Mouse (Mus musculus): ENCODE measurements around the gene Dph1.
"Not testable (repeated sequence)": the region's sequence is repeated elsewhere in the genome, so short reads cannot be mapped to it uniquely, and the experiment has no call there.

Gene Dph1

DNA sequence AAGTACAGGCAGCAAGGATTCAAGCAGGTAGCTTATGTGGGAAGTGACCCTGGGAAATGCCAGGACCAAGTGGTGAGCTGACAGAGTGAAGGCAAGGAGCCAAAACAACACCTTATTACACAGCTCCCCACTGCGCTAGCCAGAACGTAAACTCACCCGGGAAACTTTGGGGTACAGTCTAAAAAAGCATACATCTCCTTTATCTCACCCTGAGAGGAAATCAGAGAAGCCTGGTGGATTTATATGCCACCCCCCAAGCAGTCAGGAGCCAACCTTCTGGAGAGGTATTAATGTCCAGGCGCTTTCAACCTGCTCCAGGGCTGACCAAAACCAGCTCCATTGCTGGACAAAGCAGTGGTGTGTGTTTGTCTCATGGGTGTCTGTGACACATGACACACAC, 12.9 kb upstream of the Dph1 start:
- no peak for DNase-seq (ENCODE audit: low spot score in 2 of 2)

DNA sequence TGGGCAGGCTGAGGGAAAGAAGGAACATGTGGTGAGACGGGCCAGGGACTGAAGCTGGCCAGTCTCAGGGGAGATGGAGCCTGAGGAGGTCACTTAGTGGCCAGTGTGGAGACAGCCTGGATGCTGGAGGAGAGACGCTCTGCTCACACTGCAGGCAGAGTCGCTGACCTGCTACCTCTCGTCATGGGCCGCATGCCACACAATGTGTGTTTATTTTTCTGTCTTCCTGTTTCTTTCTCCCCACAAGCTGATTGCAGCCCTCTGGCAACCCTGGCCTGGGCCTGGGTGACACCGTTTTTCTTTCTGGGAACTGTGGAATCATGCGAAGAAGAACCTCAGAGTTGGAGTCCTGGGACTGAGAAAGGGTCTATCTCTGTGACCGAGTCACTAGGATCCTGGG, 10.7 kb upstream of the Dph1 start:
- no peak for DNase-seq (ENCODE audit: low spot score in 2 of 2)

DNA sequence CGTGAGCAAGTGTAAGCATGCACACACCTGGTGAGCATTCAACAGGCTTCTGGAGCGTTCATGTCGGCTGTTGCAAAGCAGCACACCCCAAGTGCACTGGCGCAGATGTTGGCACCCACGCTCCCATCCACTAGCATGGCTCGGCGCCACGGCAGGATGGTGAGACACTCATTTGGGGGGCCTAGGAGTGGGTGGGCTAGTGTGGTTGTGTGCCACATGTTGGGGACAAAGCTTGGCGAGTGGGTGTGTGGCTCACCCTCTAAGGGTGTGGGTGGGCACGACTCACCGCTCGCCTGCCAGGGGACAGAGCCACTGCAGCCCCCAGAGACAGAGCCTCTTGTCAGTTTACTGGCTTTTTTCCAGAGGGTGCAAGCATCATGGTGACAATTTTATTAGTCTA, 9.9 kb upstream of the Dph1 start:
- no peak for DNase-seq (ENCODE audit: low spot score in 2 of 2)

DNA sequence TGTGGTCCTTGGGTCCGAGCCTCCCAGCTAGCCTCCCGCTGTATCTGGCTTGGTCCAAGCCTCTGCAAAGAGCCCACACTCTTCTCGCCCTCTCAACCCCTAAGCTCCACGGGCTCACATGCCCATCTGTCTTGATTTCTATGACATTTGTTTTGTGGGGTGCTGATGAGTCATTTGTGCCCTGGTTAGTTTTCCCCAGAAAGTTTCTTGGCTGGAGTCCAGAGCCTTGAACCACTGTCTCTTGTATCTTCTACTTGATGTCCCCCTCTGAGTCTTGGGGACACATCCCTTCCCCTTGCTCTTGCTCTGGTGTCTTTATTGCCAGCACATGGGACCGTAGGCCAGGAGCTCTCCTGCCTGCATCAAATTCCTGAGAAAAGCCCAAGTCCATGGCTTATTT, 8.9 kb upstream of the Dph1 start:
- DNase-seq (ENCODE audit: low spot score in 2 of 2): no peak

DNA sequence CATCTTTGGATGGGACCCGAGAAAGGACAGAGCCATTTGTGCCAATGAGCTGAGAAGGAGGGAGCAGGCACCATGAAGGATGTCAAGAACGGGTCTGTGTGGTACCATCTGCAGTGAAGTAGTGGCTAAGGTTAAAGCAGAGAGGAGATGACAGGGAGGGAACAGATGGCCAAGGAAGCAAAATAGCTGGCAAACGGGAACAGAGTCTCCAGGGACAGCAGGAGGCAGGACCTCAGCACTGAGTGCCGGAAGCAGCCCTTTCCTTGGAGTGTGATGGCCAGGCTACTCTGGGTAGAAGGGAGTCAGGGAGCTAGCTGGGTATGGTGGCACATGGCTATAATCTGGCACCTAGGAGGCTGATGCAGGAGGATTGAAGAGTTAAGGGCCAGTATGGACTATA, 7.8 kb upstream of the Dph1 start:
- DNase-seq (ENCODE audit: low spot score in 2 of 2): no peak

DNA sequence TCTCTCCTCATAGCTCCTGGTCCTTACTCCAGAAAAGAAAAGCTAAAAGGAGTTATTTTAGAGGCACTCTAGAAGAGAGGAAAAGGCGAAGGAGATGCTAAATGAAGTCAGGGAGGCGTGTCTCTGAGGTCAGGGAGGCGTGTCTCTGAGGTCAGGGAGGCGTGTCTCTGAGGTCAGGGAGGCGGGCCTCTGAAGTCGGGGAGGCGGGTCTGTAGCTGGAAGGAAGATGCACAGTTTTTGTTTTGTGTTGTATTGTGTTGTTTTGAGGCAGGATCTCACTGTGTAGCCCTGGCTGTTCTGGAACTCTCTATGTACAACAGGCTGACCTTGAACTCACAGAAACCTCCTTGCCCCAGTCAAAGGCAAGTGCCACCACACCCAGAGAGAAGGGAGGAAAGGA, 6.9 kb upstream of the Dph1 start:
- no peak for DNase-seq (ENCODE audit: low spot score in 2 of 2)

DNA sequence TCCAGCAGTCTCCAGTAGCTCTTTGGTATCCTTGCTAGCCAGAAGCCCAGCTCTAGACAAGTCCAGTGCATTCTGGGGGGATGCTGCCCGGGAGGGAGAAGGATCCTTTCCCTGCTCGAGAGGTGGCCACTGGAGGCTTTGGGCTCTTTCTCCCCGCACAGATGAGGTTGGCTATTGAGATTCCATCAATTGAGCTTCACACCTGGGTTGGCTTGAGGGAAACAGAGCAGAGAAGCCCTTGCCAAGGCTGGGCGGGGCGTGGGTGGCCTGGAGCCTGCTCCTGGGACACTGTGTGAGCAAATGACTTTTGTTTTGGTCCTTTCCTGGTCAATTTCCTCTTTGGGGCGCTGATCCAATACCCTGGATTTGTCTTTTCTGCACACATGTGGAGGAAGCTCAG, 5.1 kb upstream of the Dph1 start:
- DNase-seq (ENCODE audit: low spot score in 2 of 2): no peak

DNA sequence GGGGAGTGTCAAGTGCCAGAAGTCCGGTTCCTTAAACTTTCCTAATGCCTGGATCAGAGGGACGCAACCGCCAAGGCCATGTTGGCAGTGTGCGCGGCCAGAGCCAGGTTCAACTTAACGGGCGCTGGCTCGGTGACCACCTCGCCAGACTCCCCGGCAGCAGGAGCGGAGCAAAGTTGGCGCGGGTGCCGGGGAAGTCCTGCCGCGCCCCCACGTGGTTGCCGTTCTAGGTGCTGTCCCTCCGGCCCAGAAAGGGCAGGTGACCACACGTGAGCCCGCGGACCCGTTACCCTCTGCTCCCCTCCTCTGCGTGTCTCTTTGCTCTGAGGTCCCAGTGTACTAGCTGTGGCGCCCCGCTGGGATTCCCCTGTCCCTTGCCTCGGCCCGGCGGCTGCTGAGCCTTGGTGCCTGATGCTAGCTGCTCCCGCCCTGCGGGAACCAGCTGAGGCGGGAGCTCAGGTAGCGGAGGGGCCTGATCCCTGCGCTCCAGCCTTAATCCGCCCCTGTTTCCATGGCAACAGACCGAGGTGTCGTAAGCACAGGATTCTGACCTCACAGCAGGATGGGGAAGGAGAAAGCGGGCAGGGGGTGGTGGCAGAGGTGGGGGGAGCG, 3.9 kb upstream of the Dph1 start:
- DNase-seq (ENCODE audit: low spot score in 2 of 2): peak in 1 of 2 experiments; percentile 47

DNA sequence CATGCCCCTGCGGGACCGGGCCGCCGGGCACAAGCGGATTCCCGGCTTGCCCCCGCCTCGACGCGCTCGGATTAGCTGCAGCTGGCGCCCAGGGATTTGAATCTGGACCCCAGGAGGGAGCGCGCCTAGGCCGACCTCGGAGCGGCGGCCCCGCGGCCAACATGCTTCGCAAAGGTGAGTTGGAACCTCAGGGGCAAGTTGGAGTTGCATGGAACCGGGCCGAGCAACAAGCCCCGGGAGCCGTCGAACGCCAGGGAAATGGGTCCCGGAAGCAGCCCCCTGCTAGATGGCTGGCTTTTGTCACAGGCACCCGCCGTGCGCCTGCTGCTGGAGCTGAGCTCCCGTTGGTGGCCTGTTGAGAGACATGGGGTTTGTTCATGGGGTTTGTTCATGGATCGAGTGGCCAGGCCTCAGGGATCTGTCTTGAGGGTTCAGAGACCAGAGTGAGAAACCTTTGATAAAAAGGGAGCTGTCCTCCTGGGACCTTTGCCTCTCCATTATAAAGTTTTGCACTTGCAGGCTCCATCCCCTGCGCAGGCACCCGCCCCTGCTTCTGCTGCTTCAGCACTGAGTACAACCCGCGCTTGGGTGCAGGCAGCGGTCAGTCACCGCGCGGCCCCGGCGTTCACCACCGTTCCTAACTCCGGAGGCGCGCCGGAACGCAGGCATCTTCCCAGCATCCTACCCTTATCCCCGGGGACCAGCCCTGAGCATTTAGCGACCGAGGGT, 3.2 kb upstream of the Dph1 start:
- no peak for DNase-seq (ENCODE audit: low spot score in 2 of 2)

DNA sequence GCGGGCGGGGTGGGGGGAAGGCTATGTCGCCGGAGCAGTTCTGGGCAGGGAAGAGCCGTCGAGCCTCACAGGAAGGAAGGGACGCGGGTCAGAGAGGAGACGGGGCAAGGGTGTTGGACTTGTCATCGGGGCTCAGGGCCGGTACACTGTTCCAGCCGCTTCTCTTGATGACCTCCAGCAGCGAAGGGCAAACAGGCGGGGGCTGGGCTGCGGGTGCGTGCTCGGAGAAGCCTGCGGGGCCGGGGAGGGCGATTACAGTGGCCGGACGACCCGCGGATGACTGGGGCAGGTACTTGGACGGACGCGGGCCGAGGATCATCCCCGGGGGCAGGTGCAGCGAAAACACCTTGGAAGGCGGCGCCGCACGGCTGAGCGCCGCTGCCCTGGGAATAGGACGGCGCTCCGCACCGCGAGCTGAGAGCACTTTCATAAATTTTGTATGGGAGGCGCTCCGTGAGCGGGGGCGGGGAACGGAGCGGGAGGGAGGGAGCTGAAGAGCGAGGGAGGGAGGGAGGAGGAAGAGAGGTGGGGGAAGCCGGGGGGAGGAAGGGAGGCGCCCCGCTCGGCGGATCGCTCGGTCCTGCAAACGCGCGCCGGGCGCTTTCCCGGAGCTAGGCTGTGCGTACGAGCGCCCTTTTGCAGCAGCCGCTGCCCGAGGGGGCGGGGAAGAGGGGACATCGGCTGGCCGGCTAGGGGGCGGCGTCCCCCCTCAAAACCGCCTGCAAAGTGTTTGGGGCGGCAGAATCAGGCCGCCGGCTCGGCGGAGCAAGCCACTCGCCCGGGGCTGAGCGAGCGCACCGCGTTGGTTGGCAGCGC, 2.4 kb upstream of the Dph1 start, which contains the start of gene Rtn4rl1:
Rtn4rl1 (plus strand) TSS at position 528 of the 816 bp plus-strand sequence.
- peak; percentile 66 to 68 for DNase-seq (ENCODE audit: low spot score in 2 of 2)

DNA sequence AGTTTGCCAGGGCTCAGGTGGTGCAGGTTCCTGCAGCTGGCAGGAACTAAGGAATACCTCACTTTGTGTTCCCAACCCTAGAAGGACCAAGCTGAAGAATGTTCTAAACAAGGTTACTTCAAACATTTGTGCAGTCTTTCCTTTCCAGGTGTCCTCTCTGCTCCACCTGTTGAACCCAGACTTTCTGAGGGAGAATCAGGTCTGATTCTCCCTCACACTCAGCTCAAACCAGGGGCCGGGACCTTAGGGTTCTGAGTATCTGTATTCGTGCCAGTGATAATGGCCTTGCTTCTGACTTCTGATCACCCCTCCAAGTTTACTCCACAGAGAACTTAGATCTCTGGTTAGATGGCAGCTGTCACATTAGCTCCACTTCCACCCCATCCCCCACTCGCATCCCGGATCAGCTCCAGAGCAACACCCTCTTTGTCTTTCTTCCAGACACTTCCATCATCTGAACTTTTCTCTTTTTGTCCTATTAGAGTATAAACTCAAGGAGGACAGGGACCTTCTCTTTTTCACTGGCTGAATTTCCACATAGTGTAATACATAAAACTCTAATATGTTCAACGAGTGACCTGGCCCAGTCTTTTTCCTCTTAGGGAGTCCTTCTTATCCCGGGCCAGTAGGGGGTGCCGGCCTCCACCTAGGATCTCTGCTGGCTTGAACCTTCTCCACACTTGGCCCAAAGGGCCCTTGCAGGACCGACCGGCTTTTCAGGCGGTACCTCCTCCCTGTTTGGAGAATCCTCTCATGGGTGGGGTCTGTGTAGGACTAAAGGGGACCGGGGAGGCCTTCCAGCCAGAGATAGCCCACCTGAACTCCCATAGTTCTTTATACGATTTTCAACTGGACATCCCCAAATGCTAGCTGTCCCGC, 1.5 kb upstream of the Dph1 start:
- peak; percentile 65 to 70 for DNase-seq (ENCODE audit: low spot score in 2 of 2)

DNA sequence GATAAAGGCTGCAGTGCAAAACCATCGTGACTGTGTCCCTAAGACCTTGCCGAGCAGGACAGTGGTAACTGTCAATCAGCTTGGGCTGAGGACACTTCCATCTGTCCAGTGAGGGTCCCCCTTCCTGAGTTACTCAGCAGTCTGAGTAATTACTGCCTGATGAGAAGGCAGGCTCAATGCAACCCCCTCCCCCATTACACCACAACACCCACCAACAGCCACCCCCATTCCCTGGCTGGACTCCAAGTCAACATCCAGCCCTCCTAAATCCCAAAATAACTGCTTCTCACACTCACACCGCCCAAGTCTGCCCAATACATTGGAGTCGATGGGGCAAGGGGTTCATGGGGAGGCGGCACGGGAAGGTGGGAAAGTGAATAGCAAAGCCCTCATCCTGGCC, 800 bp upstream of the Dph1 start:
- no peak for DNase-seq (ENCODE audit: low spot score in 2 of 2)

DNA sequence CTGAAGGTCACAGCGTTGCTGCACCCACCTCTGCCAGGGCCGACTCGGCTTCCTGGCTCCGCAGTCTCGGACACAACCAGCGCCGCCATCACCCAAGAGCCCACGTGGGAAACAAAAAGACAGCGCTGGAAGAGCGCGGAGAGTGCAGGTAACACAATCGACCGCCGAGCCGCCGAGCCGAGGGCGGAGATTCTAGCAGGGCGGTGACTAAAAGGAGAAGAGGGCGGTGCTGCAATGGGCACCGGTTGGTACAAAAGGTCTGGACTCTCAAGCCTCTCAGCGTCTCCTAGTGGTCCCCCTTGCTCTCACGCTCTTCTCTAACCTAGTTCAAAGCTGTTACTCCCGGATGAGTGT, 693 bp downstream of the Dph1 start:
- DNase-seq (ENCODE audit: low spot score in 2 of 2): peak; percentile 88 to 90

DNA sequence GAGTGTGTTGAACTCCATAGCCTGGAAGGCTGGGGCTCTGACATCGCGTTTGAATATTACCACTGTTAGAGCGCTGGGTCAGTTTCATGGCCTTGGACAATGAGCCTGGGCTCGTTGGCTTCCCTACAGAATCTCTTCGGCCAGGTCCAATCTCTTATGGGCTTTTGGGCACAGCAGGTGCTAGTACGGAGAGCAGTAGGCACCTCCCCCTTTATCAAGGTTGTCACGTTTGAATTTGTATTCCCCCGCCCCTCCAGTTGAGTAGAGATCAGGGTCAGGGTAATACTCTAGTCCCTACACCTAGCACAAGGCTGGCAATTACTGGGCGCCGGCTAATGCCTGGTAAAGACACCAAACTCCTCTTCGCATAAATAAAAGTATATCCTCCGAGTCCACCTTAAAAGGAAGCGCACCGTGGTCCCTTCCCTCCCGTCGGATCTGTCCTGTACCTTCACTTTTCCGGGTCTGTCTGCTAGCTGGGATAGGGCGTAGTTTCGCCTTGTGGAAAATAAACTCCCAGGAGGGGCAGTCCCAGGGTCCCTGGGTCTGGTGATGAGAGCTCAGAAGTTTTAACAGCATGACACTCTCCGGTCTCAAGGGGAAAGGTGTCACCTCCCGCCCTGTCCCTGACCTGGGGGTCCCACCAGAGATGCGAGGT, 1.2 kb downstream of the Dph1 start:
- no peak for DNase-seq (ENCODE audit: low spot score in 2 of 2)

DNA sequence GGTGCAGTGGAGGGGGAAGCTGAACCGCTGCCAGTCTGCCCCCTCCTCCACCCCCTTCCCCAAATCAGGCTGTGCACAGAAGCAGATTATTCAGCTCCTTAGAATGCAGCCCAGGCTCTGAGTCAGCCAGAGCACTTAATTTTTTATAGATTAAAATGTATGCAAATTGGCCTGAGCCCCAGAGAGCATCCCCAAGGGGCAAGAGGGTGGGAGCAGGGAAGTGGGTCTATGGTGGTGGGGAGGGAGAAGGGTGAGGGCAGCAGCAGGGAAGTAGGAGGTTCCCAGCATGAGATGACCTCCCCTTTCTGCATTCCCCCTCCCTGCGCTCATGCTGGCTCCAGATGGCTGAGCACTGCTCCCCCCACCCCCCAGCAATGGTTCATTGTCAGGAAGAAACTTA, 6.1 kb downstream of the Dph1 start:
- DNase-seq (ENCODE audit: low spot score in 2 of 2): peak; percentile 78 to 79

DNA sequence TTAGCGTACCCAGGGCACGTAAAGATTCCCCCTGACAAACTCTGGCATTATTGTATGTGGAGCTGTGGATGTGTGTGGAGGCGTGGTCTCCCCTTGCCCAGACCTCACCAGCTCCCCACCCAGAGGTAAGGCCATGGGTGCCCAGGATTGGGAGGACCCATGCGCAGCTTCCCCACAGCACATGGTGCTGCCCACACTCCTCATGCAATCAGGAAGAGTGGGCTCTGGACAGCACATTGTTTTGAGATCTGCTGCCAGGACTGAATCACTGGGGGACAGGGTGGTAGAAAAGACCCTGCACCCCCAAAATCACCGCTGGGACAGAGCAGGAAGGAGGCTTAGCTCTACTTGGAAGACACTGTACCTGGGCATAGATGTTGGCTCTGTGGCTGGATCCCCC, 6.5 kb downstream of the Dph1 start:
- DNase-seq (ENCODE audit: low spot score in 2 of 2): no peak

DNA sequence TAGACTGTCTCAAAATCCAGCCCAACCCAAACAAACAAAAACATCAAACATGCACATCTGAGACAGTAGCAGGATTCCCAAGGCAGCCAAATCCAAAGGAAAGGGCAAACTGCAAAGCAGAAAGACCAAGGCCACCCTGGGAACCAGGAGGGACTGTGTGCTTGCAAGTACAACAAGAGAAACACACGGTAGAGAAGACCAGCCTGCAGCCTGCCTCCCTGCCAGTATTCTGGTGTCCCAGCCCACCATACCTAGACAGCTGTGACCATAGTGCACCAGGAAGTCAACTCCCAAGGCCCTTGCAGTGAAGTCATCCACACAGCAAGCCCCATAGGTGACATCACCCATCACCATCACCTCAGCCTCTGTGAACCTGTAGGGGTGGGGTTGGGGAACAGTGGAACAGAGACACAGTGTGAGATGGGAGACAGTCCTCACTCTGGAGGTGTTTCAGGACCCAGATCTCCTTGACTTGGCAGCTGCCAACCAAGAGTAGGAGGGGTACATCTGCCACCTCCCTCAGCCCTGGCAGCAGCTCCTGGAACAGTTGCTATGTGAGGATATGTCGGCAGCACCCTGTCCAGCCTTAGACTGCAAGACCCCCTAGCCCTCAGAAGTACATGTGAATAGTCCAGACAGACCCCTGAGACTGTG, 7.0 kb downstream of the Dph1 start:
- DNase-seq (ENCODE audit: low spot score in 2 of 2): no peak

DNA sequence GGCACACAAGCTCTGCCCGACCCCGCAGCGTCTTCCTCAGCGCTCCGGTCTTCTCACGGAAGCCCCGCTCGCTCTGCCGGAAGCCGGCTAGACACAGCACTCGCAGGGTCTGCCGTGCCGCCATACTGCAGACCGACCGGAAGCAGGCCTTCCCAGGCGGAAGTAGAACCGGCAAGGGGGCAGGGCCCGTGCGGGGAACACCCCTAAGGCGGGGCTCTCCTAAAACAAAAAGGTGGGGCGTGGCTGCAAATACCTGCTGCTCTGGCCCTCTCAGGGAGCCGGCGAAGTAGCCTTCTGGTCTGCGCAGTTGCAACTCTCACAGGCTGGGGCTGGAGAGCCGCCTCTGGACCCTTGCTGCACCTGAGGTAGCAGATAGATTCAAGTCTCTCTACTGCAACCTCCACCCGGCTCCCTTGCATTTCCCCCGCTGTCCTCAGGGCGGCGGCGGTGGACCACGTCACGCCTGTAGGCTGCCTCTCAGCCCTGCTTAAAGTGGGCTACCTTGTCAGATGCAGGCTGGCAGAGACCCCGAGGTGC, 12.3 kb downstream of the Dph1 start, which contains the start of gene Ovca2:
Ovca2 (minus strand) TSS at position 164 of the 537 bp plus-strand sequence.
- peak; percentile 91 to 92 for DNase-seq (ENCODE audit: low spot score in 2 of 2)

DNA sequence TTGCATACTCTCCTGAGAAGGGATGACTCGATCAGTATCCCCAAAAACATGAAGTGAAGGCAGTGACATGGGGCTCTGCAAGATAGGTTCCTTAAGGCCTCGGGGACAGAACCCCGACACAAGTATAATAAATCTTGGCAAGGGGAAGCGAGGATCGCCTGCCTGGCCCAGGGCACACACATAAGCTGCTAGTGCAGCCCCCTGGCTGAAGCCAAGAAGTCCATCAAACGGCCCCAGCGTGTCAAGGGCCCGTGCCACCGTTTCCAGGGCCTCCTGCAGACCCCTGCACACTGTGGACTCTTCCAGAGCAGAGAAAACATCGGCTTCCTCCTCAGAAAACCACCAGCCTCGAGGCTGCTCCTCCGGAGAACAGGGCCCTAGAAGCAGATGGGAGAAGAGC, 13.0 kb downstream of the Dph1 start:
- DNase-seq (ENCODE audit: low spot score in 2 of 2): no peak

DNA sequence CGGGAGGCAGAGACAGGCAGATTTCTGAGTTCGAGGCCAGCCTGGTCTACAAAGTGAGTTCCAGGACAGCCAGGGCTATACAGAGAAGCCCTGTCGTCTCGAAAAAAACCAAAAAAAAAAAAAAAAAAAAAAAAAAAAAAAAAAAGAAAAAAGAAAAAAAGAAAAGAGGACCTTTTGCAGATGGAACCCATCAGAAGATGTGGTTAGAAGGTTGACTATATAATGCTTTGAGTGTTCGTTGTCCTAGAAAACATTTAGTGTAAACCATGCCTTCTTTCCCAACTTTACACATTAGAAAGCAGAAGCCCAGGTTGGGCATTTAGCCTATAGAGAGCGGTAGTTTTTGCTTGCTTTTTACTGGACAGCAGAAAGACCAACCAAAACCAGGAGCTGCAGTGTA, 16.5 kb downstream of the Dph1 start:
- DNase-seq (ENCODE audit: low spot score in 2 of 2): not testable (repeated sequence)

DNA sequence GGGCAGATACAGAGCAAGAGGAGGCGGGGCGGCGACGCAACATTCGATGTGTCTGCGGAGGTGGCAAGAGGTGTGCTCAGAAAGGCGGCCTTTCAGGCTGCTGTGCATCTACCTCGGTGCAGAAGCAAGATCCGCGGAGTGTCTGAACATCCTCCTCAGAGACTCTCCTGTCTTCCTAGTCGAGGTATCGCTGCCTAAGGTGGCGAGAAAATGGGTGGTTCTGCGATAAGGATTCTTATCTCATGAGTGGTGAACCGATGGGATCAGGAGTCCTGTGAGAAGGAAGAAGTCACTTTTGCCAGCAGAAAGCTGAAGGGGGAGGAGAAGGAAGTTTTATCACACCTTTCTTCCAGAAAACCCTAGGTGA, 17.3 kb downstream of the Dph1 start:
- no peak for DNase-seq (ENCODE audit: low spot score in 2 of 2)

Measured in spleen, postnatal 36 days (tissue).